Mouse (Mus musculus) heart, embryonic 11.5 days (tissue): ENCODE results near the gene Gng3. TPM values are rescaled to one million over a fixed set of nuclear protein-coding genes. Genes with fewer than 3 reads are reported as not detected.
"Not testable (repeated sequence)": the region's sequence is repeated elsewhere in the genome, so short reads cannot be mapped to it uniquely, and the experiment has no call there.

ENCODE experiments used
- ATAC-seq: fragments of 200-750 bp; cut with Nextera tagmentation; replicated peaks from 2 replicates; pipeline ENCODE4 v1.8.0; 2017; ENCODE audit warnings: moderate library complexity; ENCODE audit not compliant: insufficient number of reproducible peaks, low FRiP score, low TSS enrichment
- H3K27ac ChIP-seq: fragments of 300-500 bp; sonication (generic); 2 replicates; pipeline ENCODE4 v1.5.1; 2014; ENCODE audit warnings: mild to moderate bottlenecking, low read depth, low read length
- H3K27me3 ChIP-seq: fragments of 300-500 bp; sonication (generic); 2 replicates; pipeline ENCODE4 v1.6.1; 2014; ENCODE audit warnings: mild to moderate bottlenecking, low read length, mixed read lengths; ENCODE audit not compliant: control insufficient read depth, insufficient read depth
- H3K36me3 ChIP-seq: fragments of 300-500 bp; sonication (generic); 2 replicates; pipeline ENCODE4 v1.6.1; 2014; ENCODE audit warnings: mild to moderate bottlenecking, low read length, moderate library complexity, mixed read lengths; ENCODE audit not compliant: control insufficient read depth, insufficient read depth
- H3K4me1 ChIP-seq: fragments of 300-500 bp; sonication (generic); 2 replicates; pipeline ENCODE4 v1.6.1; 2014; ENCODE audit warnings: low read length; ENCODE audit not compliant: control insufficient read depth, insufficient read depth
- H3K4me2 ChIP-seq: fragments of 300-500 bp; sonication (generic); 2 replicates; pipeline ENCODE4 v1.6.1; 2014; ENCODE audit warnings: mild to moderate bottlenecking, moderate library complexity
- H3K4me3 ChIP-seq: fragments of 300-500 bp; sonication (generic); 2 replicates; pipeline ENCODE4 v1.5.1; 2014; ENCODE audit warnings: low read depth, low read length
- H3K9ac ChIP-seq: fragments of 300-500 bp; sonication (generic); 2 replicates; pipeline ENCODE4 v1.6.1; 2014; ENCODE audit warnings: mild to moderate bottlenecking, low read depth, low read length, moderate library complexity
- H3K9me3 ChIP-seq: fragments of 300-500 bp; sonication (generic); replicated peaks from 2 replicates; pipeline ENCODE4 v1.6.1; 2016; ENCODE audit warnings: low read length; ENCODE audit not compliant: control insufficient read depth
- WGBS: fragments of 180-500 bp; shearing (Covaris S2); extraction: QIAGEN DNeasy Blood & Tissue Kit; methylation state at CpG from one replicate; pipeline ENCODE4 v1.1.7; 2014; ENCODE audit not compliant: insufficient replicate concordance; 5-methylcytosine and 5-hydroxymethylcytosine counted together
- polyA plus RNA-seq: library from polyadenylated mRNA; unstranded; fragments of >200 nt; fragmentation: Nextera tagmentation; extraction: Ambion mirVana; gene quantifications from 2 replicates; pipeline ENCODE4 v1.2.1, GENCODE M21; 2014

Gng3 gene
- polyA plus RNA-seq, 1 experiment from 2014 or later, result 3.5 TPM

DNA sequence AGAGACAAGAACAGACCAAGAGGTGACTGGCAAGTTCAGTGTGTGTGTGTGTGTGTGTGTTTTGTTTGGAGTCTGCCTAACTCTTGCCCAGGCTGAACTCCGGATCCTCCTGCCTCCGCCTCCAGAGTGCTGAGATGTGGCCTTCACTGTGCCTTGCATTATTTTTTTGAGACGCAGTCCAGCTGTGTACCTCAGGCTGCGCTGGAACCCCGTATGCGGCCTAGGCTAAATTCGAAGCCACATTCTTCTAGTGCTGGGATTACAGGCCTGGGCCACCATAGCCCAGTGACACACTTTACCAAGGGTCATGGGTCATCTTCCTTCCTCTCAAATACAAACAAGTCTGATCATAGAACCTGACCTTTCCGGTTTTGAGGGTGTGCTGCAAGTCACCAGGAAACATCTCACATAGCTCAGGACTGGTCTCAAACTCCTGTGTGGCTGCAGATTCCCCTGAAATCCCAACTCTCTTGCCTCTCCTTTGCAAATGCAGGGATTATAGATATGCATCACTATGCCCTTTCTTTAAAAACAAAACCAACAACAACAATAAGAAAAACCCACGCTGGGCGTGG lies 33.4 kb upstream of the Gng3 start:
- Histone ChIP-seq H3K27ac (peak overlapping the region; percentile 82; the same call in 1 of the 2 replicates), H3K4me3 (peak overlapping the region; percentile 80), H3K9ac (peak overlapping the region; percentile 80), H3K36me3 (peaks cover 7% of the 10 kb centered on the region; the same call in 1 of the 2 replicates), H3K9me3 (no peaks in the 10 kb centered on the region), H3K4me2 (peak overlapping the region; percentile 91), H3K4me1 (peaks cover 6% of the 10 kb centered on the region), H3K27me3 (no peaks in the 10 kb centered on the region)
- no peak for ATAC-seq
- WGBS, result 73% methylated on average over 10 of the region's 10 CpGs

DNA sequence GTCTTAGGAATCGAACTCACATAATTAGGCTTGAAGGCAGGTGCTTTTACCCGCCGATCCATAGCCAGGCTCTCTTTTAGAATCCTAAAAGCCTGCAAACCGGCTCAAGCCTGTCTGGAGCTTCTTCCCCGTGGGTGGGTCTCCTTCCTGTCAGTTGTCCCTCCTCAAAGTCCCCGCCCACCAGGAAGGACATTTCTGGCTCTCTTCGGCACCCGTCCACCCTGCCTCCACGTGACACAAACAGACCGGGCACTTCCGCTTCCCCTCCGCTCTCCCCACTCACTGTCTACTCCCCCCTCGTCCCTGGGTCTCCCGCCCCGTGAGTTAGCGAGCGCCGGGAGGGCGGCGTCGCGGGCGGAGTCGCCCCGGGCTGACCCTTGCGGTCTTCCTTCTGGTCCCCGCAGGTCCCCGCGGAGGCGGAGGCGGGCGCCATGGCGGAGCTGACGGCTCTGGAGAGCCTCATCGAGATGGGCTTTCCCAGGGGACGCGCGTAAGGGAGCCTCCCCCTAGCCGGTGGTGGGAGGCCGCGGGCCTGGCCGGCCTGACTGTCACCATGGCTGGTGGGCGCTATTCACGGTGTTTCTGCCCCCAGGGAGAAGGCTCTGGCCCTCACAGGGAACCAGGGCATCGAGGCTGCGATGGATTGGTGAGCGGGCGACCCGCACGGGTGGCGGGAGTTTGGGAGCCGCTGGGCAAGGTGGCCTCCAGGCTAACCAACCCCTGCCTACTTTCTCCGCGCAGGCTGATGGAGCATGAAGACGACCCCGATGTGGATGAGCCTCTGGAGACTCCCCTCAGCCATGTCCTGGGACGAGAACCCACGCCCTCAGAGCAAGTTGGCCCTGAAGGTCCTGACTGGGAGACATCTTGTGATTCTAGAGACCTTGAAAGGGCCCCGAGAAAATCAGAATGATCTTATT lies 32.5 kb upstream of the Gng3 start, which contains the start of gene Ubxn1:
Ubxn1 (plus strand) TSS at position 230 of the 920 bp plus-strand sequence.
- ATAC-seq, result peak; percentile 97
- under 1% methylated on average over 59 of the region's 59 CpGs for WGBS

DNA sequence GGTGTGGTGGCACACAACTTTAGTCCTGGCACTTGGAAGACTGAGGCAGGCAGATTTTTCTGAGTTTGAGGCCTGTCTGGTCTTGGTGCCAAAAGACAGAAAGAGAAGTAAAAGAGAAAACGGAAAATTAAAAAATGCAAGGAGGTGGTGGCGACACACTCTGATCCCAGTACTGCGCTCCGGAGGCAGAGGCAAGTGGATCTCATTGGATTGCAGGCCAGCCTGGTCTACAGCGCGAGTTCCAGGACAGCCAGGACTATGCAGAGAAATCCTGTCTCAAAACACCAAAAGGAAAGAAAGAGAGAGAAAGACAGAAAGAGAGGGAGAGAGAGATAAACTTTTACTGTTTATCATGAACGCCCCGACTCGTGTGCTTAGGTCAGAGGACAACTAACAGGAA lies 31.8 kb upstream of the Gng3 start:
- 47% methylated on average over 9 of the region's 9 CpGs for WGBS
- Histone ChIP-seq H3K4me3 (peak overlapping the region; percentile 80), H3K27me3 (no peaks in the 10 kb centered on the region), H3K27ac (peak overlapping the region; percentile 76), H3K4me1 (peaks cover 6% of the 10 kb centered on the region), H3K36me3 (peaks cover 5% of the 10 kb centered on the region; the same call in 1 of the 2 replicates), H3K4me2 (peak overlapping the region; percentile 91), H3K9me3 (no peaks in the 10 kb centered on the region), H3K9ac (peak overlapping the region; percentile 80)
- ATAC-seq, result no peak; the same call in 1 of the 2 replicates

More for the DNA sequence above, 32.5 kb upstream of the Gng3 start, which contains the start of gene Ubxn1:
- H3K4me2 ChIP-seq, result peak within 1 kb of the TSS; percentile 91
- H3K27ac ChIP-seq, result peak within 1 kb of the TSS; percentile 82
- no peaks in the 10 kb centered on the region for H3K27me3 ChIP-seq
- H3K9ac ChIP-seq, result peak within 1 kb of the TSS; percentile 80
- H3K36me3 ChIP-seq, result peaks cover 7% of the 10 kb centered on the region; the same call in 1 of the 2 replicates
- no peaks in the 10 kb centered on the region for H3K9me3 ChIP-seq
- H3K4me1 ChIP-seq, result peaks cover 6% of the 10 kb centered on the region
- H3K4me3 ChIP-seq, result peak within 1 kb of the TSS; percentile 80

DNA sequence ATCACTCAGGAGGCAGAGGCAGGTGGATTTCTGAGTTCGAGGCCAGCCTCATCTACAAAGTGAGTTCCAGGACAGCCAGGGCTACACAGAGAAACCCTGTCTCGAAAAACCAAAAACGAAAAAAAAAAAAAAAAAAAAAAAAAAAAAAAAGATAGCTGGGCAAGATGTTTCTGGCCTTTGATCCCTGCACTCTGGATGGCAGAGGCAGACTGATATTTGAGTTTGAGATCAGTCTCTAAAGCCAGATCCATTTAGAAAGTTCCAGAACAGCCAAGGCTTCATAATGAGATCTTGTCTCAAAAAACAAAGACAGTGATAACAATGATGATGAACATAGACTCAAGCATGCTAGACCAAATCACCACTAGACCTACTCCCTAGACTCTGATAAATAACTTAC lies 31.4 kb upstream of the Gng3 start:
- not testable (repeated sequence) for H3K9me3 ChIP-seq, H3K36me3 ChIP-seq, ATAC-seq, H3K27ac ChIP-seq, H3K27me3 ChIP-seq, H3K9ac ChIP-seq, H3K4me1 ChIP-seq
- Histone ChIP-seq H3K4me3 (peak overlapping the region; percentile 80; the same call in 1 of the 2 replicates), H3K4me2 (peak overlapping the region; percentile 91)
- 56% methylated on average over 3 of the region's 3 CpGs for WGBS

DNA sequence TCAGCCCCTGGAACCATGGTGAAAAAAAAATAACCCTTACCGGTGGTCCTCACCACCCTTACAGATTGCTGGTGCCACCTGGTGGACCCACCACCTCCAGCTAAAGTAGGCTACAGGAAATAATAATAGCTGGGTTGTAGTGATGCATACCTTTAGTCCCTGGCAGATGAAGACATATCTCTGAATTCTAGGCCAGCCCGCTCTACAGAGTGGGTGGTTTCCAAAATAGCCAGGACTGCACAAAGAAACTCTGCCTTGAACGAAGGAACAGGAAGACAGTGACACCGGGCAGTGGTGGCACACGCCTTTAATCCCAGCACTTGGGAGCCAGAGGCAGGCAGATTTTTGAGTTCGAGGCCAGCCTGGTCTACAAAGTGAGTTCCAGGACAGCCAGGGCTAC lies 25.3 kb upstream of the Gng3 start:
- 73% methylated on average over 6 of the region's 6 CpGs for WGBS
- no peak for ATAC-seq
- no peaks in the 10 kb centered on the region for H3K4me1 ChIP-seq
- H3K27me3 ChIP-seq, result no peaks in the 10 kb centered on the region
- no peaks in the 10 kb centered on the region for H3K36me3 ChIP-seq
- H3K27ac ChIP-seq, result no peak overlapping the region
- H3K4me3 ChIP-seq, result no peak overlapping the region
- no peak overlapping the region for H3K9ac ChIP-seq
- H3K4me2 ChIP-seq, result no peak overlapping the region
- H3K9me3 ChIP-seq, result no peaks in the 10 kb centered on the region

DNA sequence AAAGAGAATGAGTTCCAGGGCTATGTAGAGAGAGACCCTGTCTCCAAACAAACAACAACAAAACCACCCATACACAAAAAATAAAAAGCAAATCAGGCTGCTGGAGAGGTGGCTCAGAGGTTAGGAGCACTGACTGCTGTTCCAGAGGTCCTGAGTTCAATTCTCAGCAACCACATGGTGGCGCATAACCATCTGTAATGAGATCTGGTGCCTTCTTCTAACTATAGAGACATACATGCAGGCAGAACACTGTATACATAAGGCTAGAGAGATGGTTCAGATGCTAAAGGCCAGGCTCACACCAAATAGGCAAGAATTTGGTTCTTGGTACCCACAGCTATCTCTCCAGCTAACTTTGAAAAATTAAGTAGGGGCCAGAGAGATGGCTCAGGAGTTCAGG lies 20.0 kb upstream of the Gng3 start:
- Histone ChIP-seq H3K9ac (no peak overlapping the region), H3K27me3 (no peaks in the 10 kb centered on the region), H3K36me3 (no peaks in the 10 kb centered on the region), H3K4me3 (no peak overlapping the region), H3K4me1 (no peaks in the 10 kb centered on the region), H3K27ac (no peak overlapping the region), H3K9me3 (no peaks in the 10 kb centered on the region), H3K4me2 (no peak overlapping the region)
- ATAC-seq, result no peak
- 11% methylated on average over 1 of the region's 1 CpGs for WGBS

DNA sequence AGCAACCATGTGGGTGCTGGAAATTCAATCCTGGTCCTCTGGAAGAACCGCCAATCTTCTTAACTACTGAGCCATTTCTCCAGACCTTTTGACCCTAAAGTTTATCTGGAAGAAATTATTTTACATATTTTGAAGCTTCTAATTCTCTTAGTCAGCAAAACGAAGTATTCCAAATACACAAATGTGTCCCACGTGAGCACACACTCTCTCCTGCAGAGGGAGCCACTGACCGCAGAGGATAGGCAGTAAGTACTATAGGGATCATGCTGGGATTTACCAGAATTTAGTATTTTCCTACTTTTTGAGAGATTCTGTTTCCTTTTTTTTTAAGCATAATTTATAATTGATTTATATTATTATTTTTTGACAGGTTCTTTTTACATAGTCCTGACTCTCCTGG lies 18.7 kb upstream of the Gng3 start:
- ATAC-seq, result no peak
- Histone ChIP-seq H3K27ac (no peak overlapping the region), H3K4me3 (no peak overlapping the region), H3K36me3 (no peaks in the 10 kb centered on the region), H3K9ac (no peak overlapping the region), H3K27me3 (no peaks in the 10 kb centered on the region), H3K4me1 (no peaks in the 10 kb centered on the region), H3K9me3 (no peaks in the 10 kb centered on the region), H3K4me2 (no peak overlapping the region)
- 46% methylated on average over 4 of the region's 4 CpGs for WGBS

DNA sequence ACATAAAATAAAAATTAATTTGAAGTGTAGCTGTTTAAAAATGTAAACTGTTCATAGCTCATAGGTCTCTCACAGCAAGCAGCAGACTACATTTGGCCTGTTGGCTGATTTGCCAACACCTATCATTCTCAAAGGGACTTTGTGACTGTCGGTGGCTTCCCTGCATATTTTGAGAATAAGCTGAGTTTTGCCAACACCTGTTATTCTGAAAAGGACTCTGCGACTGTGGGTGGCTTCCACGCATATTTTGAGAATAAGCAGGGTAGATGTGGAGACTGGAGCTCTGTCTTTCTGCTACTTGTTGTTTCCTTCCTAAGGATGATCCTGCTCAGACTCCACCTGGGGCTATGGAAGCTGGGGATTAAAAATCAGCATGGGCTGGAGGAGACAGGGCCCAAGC lies 14.1 kb upstream of the Gng3 start:
- Histone ChIP-seq H3K27me3 (no peaks in the 10 kb centered on the region), H3K4me2 (no peak overlapping the region), H3K9me3 (no peaks in the 10 kb centered on the region), H3K4me1 (peaks cover 4% of the 10 kb centered on the region; the same call in 1 of the 2 replicates), H3K9ac (no peak overlapping the region), H3K27ac (no peak overlapping the region), H3K36me3 (no peaks in the 10 kb centered on the region), H3K4me3 (no peak overlapping the region)
- ATAC-seq, result no peak
- WGBS, result 71% methylated on average over 3 of the region's 3 CpGs
